Mouse (Mus musculus) bone marrow macrophage, adult 2 months (primary cell): ENCODE measurements around the gene Mrpl34.

Source experiments
- CTCF ChIP-seq: IDR thresholded peaks from 2 replicates; pipeline ENCODE4 v1.5.1; 2012; ENCODE audit warnings: low read depth, mild to moderate bottlenecking, low read length, moderate library complexity
- POLR2A ChIP-seq: IDR thresholded peaks from 2 replicates; pipeline ENCODE4 v1.6.1; 2012; ENCODE audit warnings: mild to moderate bottlenecking, low read depth, low read length, borderline replicate concordance

DNA sequence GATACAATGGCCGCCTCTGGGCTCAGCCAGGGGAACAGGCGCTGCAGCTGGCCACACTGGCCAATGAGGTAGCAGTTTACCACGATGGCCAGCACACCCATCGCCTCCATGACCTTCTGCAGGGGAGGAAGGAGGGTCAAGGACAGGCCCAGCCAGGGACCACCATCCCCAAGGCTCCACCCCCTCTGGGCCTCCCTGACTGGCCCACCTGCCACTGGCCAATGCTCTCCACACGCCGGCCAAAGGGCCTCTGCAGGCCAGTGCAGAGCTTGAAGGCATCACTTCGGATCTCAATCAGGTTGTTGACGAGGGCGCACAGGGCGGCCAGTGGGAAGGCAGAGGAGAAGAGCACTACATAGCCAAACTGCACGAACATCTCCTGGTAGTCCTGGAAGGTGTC, 14.2 kb downstream of the Mrpl34 start:
- TF ChIP-seq CTCF = no peak
- no peak for TF ChIP-seq POLR2A
